22 mouse cellular contexts compared by ENCODE assay signal in the genomic region with DNA sequence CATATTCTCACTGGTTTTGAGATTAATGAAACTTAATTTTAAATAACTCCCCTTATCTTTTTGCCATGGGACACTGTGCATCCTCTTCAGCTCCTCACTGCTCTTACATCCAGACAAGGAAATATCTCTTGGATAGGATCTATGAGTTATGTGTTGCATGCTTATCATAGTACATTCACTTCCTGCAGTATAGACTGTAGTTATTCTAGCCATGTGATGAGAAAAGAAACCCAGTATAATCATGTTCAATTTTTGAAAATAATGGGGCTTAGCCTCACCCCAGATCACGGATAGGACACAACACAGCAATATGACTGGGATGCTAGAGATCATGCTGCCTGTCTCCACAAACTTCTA.
DNase-seq lines count a peak whose midpoint lies in the region; ATAC-seq lines count a peak whose summit lies in the region.
"Had no signal": no experiment of that assay in that cellular context is flagged by ENCODE, and none has a peak within 500 bp of the region (broad histone marks: within the 10 kb centered on the region; RNA-seq: fewer than 3 reads in every experiment).

No protein-coding gene starts in this region.

- peak; percentile 43; the same call in 1 of the 2 replicates for ATAC-seq in forebrain, embryonic 13.5 days
- no peak; the same call in 1 of the 2 replicates for ATAC-seq in forebrain, embryonic 14.5 days
- ATAC-seq in forebrain, embryonic 16.5 days, result peak; percentile 53
- ATAC-seq in forebrain, embryonic 12.5 days (ENCODE audit: low FRiP score), result no peak
- 0 out of 2 replicates have a peak, but pooled peaks have one; percentile 9 for ATAC-seq in frontal cortex, adult (ENCODE audit: low TSS enrichment)
- ATAC-seq: activated CD4-positive, CD25-positive, alpha-beta regulatory T cell, adult 4 months; CD4-positive, CD25-positive, alpha-beta regulatory T cell, adult 4 months; Patski had no signal

- H3K4me3 ChIP-seq in forebrain, embryonic 13.5 days, result no peak overlapping the region
- H3K4me3 ChIP-seq in forebrain, embryonic 14.5 days (ENCODE audit: low read depth, low read length), result no peak overlapping the region
- H3K4me3 ChIP-seq in forebrain, embryonic 16.5 days (replicated peaks; ENCODE audit: low read length), result no peak overlapping the region
- no peak overlapping the region for H3K4me3 ChIP-seq in forebrain, embryonic 12.5 days (replicated peaks)
- H3K4me3 ChIP-seq: embryonic facial prominence, embryonic 10.5 days; embryonic facial prominence, embryonic 12.5 days had no signal

- no peak for DNase-seq in forebrain, embryonic 14.5 days (ENCODE audit: low spot score)
- DNase-seq in frontal cortex, adult 2 months (ENCODE audit: extremely low spot score in 1 of 2, low spot score in 1 of 2), result no peak
- DNase-seq: adrenal gland, adult 8-10 months; adrenal gland, postnatal 14 days; adrenal gland, postnatal 36 days; B cell, adult 2 months; cerebellum, adult 11-12 months; cerebellum, adult 2 months; cerebellum, adult 9-10 months; cerebellum, postnatal 10 days; cerebellum, postnatal 25 days had no signal

- no peaks in the 10 kb centered on the region for H3K4me1 ChIP-seq in forebrain, embryonic 13.5 days
- H3K4me1 ChIP-seq in forebrain, embryonic 14.5 days (ENCODE audit: control insufficient read depth, insufficient read depth, low read length), result no peaks in the 10 kb centered on the region
- no peaks in the 10 kb centered on the region for H3K4me1 ChIP-seq in forebrain, embryonic 16.5 days (replicated peaks; ENCODE audit: control insufficient read depth, insufficient read depth, low read length)
- H3K4me1 ChIP-seq in forebrain, embryonic 12.5 days, result no peaks in the 10 kb centered on the region
- H3K4me1 ChIP-seq: embryonic facial prominence, embryonic 10.5 days; embryonic facial prominence, embryonic 12.5 days had no signal

- H3K4me2 ChIP-seq in forebrain, embryonic 13.5 days, result no peak overlapping the region
- H3K4me2 ChIP-seq in forebrain, embryonic 14.5 days (ENCODE audit: low read length), result no peak overlapping the region
- no peak overlapping the region for H3K4me2 ChIP-seq in forebrain, embryonic 16.5 days (ENCODE audit: low read length)
- H3K4me2 ChIP-seq in forebrain, embryonic 12.5 days, result no peak overlapping the region
- H3K4me2 ChIP-seq: embryonic facial prominence, embryonic 12.5 days had no signal

- H3K9ac ChIP-seq in forebrain, embryonic 13.5 days, result no peak overlapping the region
- H3K9ac ChIP-seq in forebrain, embryonic 14.5 days (ENCODE audit: low read length), result no peak overlapping the region
- H3K9ac ChIP-seq in forebrain, embryonic 16.5 days (replicated peaks; ENCODE audit: low read depth, low read length), result no peak overlapping the region
- H3K9ac ChIP-seq in forebrain, embryonic 12.5 days, result no peak overlapping the region
- H3K9ac ChIP-seq: embryonic facial prominence, embryonic 12.5 days had no signal

- no peaks in the 10 kb centered on the region for H3K9me3 ChIP-seq in forebrain, embryonic 13.5 days (replicated peaks)
- no peaks in the 10 kb centered on the region for H3K9me3 ChIP-seq in forebrain, embryonic 14.5 days (replicated peaks; ENCODE audit: control insufficient read depth, low read length)
- no peaks in the 10 kb centered on the region for H3K9me3 ChIP-seq in forebrain, embryonic 16.5 days (ENCODE audit: control insufficient read depth, low read length)
- H3K9me3 ChIP-seq in forebrain, embryonic 12.5 days, result no peaks in the 10 kb centered on the region
- H3K9me3 ChIP-seq: embryonic facial prominence, embryonic 10.5 days; embryonic facial prominence, embryonic 12.5 days; G1E had no signal

- H3K27ac ChIP-seq in forebrain, embryonic 13.5 days, result no peak overlapping the region
- no peak overlapping the region for H3K27ac ChIP-seq in forebrain, embryonic 14.5 days (ENCODE audit: low read depth, low read length)
- H3K27ac ChIP-seq in forebrain, embryonic 16.5 days (ENCODE audit: low read length), result peak overlapping the region; percentile 45
- H3K27ac ChIP-seq in forebrain, embryonic 12.5 days, result no peak overlapping the region
- H3K27ac ChIP-seq: embryonic facial prominence, embryonic 10.5 days; embryonic facial prominence, embryonic 12.5 days had no signal

- H3K36me3 ChIP-seq in forebrain, embryonic 13.5 days (ENCODE audit: poor library complexity, severe bottlenecking), result no peaks in the 10 kb centered on the region
- no peaks in the 10 kb centered on the region for H3K36me3 ChIP-seq in forebrain, embryonic 14.5 days (ENCODE audit: control insufficient read depth, insufficient read depth, low read length)
- H3K36me3 ChIP-seq in forebrain, embryonic 16.5 days (ENCODE audit: control insufficient read depth, insufficient read depth), result no peaks in the 10 kb centered on the region
- no peaks in the 10 kb centered on the region for H3K36me3 ChIP-seq in forebrain, embryonic 12.5 days (replicated peaks)
- H3K36me3 ChIP-seq: embryonic facial prominence, embryonic 10.5 days; embryonic facial prominence, embryonic 12.5 days; G1E had no signal

- 93% methylated on average over 1 of the region's 1 CpGs for WGBS in forebrain, embryonic 13.5 days
- whole genome bisulfite sequencing in forebrain, embryonic 14.5 days, result 90% methylated on average over 1 of the region's 1 CpGs
- 92% methylated on average over 1 of the region's 1 CpGs for WGBS in forebrain, embryonic 16.5 days
- 90% methylated on average over 1 of the region's 1 CpGs for WGBS in forebrain, embryonic 12.5 days

- no peaks in the 10 kb centered on the region for H3K27me3 ChIP-seq in forebrain, embryonic 13.5 days
- no peaks in the 10 kb centered on the region for H3K27me3 ChIP-seq in forebrain, embryonic 14.5 days (replicated peaks; ENCODE audit: control insufficient read depth, insufficient read depth, low read length)
- no peaks in the 10 kb centered on the region for H3K27me3 ChIP-seq in forebrain, embryonic 16.5 days (replicated peaks; ENCODE audit: control insufficient read depth, insufficient read depth, low read length)
- no peaks in the 10 kb centered on the region for H3K27me3 ChIP-seq in forebrain, embryonic 12.5 days
- H3K27me3 ChIP-seq: CH12.LX; embryonic facial prominence, embryonic 12.5 days; Patski had no signal

Comparison
In these comparisons a context has a peak if more than half of its experiments do, and no peak if none do; other contexts are left out.
1. ATAC-seq: peak in forebrain, embryonic 13.5 days (single experiment), forebrain, embryonic 16.5 days (single experiment) and frontal cortex, adult (single experiment); none in forebrain, embryonic 14.5 days (single experiment) and forebrain, embryonic 12.5 days (single experiment).